Mouse (Mus musculus) retina, adult 2 months (tissue): ENCODE measurements around the gene Pdia3.
"Not testable (repeated sequence)": the region's sequence is repeated elsewhere in the genome, so short reads cannot be mapped to it uniquely, and the experiment has no call there.

Experiments used
- DNase-seq: peaks from one replicate; pipeline ENCODE4 v3.0.0-alpha.2; 2012; ENCODE audit warnings: low read depth, low spot score

The Pdia3 gene

GRCm38 (mm10) chr2:121475306-121475705 lies 61.7 kb downstream of the Pdia3 start:
- DNase-seq = not testable (repeated sequence)

GRCm38 (mm10) chr2:121477491-121478266 lies 64.1 kb downstream of the Pdia3 start:
- DNase-seq = no peak

GRCm38 (mm10) chr2:121480498-121480897 lies 66.9 kb downstream of the Pdia3 start:
- no peak for DNase-seq

GRCm38 (mm10) chr2:121480916-121481315 lies 67.3 kb downstream of the Pdia3 start:
- not testable (repeated sequence) for DNase-seq

- DNase-seq = no peak
Measured at GRCm38 (mm10) chr2:121483576-121483975, 70.0 kb downstream of the Pdia3 start.

GRCm38 (mm10) chr2:121484403-121484802 lies 70.8 kb downstream of the Pdia3 start:
- not testable (repeated sequence) for DNase-seq
